Mouse (Mus musculus) erythroid progenitor cell, adult 5-6 weeks (primary cell): Measurements from ENCODE around the gene Speer4f2. TPM values are rescaled to one million over a fixed set of nuclear protein-coding genes. Genes with fewer than 3 reads are reported as not detected.
"Not testable (repeated sequence)": the region's sequence is repeated elsewhere in the genome, so short reads cannot be mapped to it uniquely, and the experiment has no call there.

ENCODE experiments used
- ATAC-seq: replicated peaks from 2 replicates; pipeline ENCODE4 v1.8.0; 2016; ENCODE audit warnings: moderate number of reproducible peaks, mild to moderate bottlenecking, moderate TSS enrichment, inconsistent platforms; ENCODE audit not compliant: poor library complexity, low FRiP score, severe bottlenecking
- total RNA-seq, 2 experiments: library from RNA; stranded (forward) in 1 of 2; stranded (reverse) in 1 of 2; fragments of 150-400 nt in 1 of 2; fragments of 186-747, 209-891 nt in 1 of 2; gene quantifications; 2 replicates each; pipeline versions ENCODE4 v1.2.3 to v1.2.4; 2015 to 2017; ENCODE audit warnings: low replicate concordance in 2 of 2

Gene Speer4f2
- total RNA-seq (2015; ENCODE audit: low replicate concordance) (not detected in 2 replicates), total RNA-seq (2017; ENCODE audit: low replicate concordance) (not detected in 2 replicates)

GRCm38 (mm10) chr5:17372880-17373279, at the start of gene Speer4f2:
TSS of gene Speer4f2 (plus strand) at chr5:17373180.
- not testable (repeated sequence) for ATAC-seq

GRCm38 (mm10) chr5:17328946-17329566, 43.9 kb upstream of the Speer4f2 start:
- no peak for ATAC-seq

- ATAC-seq = no peak
Measured at GRCm38 (mm10) chr5:17334836-17335235, 38.1 kb upstream of the Speer4f2 start.

GRCm38 (mm10) chr5:17345741-17346140, 27.2 kb upstream of the Speer4f2 start:
- not testable (repeated sequence) for ATAC-seq

- ATAC-seq = no peak
Measured at GRCm38 (mm10) chr5:17359394-17359999, 13.5 kb upstream of the Speer4f2 start.

- no peak for ATAC-seq
Measured at GRCm38 (mm10) chr5:17389926-17390325, 16.9 kb downstream of the Speer4f2 start.

GRCm38 (mm10) chr5:17391207-17391606, 18.2 kb downstream of the Speer4f2 start:
- no peak for ATAC-seq

GRCm38 (mm10) chr5:17400571-17400970, 27.6 kb downstream of the Speer4f2 start:
- ATAC-seq = no peak

- ATAC-seq = no peak
Measured at GRCm38 (mm10) chr5:17401206-17402077, 28.5 kb downstream of the Speer4f2 start.

GRCm38 (mm10) chr5:17402330-17403125, 29.5 kb downstream of the Speer4f2 start:
- ATAC-seq = no peak

GRCm38 (mm10) chr5:17403584-17403983, 30.6 kb downstream of the Speer4f2 start:
- no peak for ATAC-seq

- no peak for ATAC-seq
Measured at GRCm38 (mm10) chr5:17408924-17409660, 36.1 kb downstream of the Speer4f2 start.

- no peak for ATAC-seq
Measured at GRCm38 (mm10) chr5:17417201-17417600, 44.2 kb downstream of the Speer4f2 start.

GRCm38 (mm10) chr5:17419215-17419820, 46.3 kb downstream of the Speer4f2 start:
- no peak for ATAC-seq

GRCm38 (mm10) chr5:17419921-17420320, 46.9 kb downstream of the Speer4f2 start:
- no peak for ATAC-seq

GRCm38 (mm10) chr5:17422225-17422624, 49.2 kb downstream of the Speer4f2 start:
- no peak for ATAC-seq

- no peak for ATAC-seq
Measured at GRCm38 (mm10) chr5:17426930-17427329, 54.0 kb downstream of the Speer4f2 start.
